Mouse (Mus musculus) embryonic stem cell, embryonic (primary cell): ENCODE data around the gene Mylk.

Source experiments
- CTCF ChIA-PET, 4 experiments: fragments of 300-600 bp in 2 of 4; fragments of 350-600 bp in 2 of 4; sonication (Branson Sonifier 250); formaldehyde crosslinking; loops; one replicate each; lab custom pipeline; 2022; ENCODE audit warnings: inconsistent platforms in 2 of 4; lab: Charles Lee
- POLR2A ChIA-PET, 4 experiments: fragments of 300-600 bp in 2 of 4; fragments of 350-600 bp in 2 of 4; sonication (Branson Sonifier 250); formaldehyde crosslinking; loops; one replicate each; lab custom pipeline; 2022; ENCODE audit warnings: antibody characterized with exemption in 4 of 4, inconsistent platforms in 1 of 4; lab: Charles Lee

Mylk gene

DNA sequence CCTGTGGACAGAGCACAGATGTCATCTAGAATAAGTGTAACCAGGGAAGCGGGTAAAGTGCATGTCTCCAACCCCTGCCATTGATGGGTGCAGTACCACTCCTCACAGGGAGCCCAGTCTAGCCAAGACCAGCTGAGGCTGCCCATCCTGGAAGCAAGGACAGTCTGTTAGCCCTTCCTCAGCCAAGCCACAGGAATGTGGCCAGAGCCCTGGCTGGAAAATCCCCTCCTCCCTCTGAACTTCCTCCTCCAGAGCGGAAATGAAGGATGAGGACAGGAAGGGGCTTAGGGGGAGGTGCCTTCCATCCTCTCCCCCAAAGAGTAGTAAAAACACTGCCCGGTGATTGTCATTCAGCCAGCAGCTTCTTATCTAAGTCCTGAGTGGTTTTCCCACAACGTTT, 192.6 kb downstream of the Mylk start:
- POLR2A ChIA-PET = interaction anchor here in 1 of 4 experiments (0.5 to 1.4 kb wide), 2 partner anchors 11 to 425 kb away, joined by 3 read pairs; no protein-coding TSS in a partner anchor
- CTCF ChIA-PET = interaction anchor here in 2 of 4 experiments (0.7 to 3.9 kb wide), 2 partner anchors 9 to 39 kb away, joined by 3 to 14 read pairs; no protein-coding TSS in a partner anchor

DNA sequence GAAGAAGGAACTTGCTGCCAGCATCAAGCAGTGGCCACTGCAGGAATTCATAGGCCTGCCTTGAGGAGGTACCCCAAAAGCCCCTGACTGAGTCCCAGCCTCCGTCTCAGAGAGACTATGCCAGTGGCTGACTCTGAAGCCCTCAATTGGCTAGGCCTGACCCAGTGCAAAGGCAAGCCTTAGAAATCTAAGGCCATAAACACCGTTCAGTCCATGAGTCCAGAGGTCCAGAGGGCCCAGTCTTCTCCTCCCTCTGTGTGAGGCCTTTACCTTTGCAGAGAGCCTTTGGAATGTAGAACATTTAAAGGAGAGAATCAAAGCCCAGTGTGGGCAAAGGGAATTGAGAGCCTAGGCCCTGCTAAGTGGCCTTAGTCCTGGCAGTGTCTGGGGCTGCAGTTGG, 193.2 kb downstream of the Mylk start:
- CTCF ChIA-PET = interaction anchor here in 2 of 4 experiments (0.5 to 3.9 kb wide), 4 partner anchors 36 to 409 kb away, joined by 3 to 14 read pairs (median 6); no protein-coding TSS in a partner anchor
- POLR2A ChIA-PET = interaction anchor here in 1 of 4 experiments (1.4 kb wide), 1 partner anchor 10 kb away, joined by 3 read pairs; no protein-coding TSS in a partner anchor

DNA sequence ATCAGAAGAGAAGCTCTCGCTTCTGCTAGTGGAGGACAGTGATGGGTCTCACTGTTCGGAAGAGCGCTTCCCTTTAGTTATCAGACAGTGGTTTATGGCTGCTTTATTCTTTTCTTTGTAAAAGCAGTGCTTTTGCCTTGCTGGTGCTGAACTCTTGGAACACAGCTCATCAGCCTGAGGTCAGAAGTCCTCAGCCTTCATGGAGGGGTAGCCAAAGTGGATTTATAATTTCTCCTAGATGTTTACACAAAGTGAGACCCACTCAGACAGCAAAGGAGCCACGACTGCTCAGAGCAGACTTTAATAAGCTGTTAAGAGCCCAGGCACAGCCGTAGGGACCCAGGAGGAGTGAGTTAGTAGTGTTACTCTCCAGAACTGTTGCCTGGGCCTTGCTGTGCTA, 194.9 kb downstream of the Mylk start:
- POLR2A ChIA-PET = interaction anchor here in 1 of 4 experiments (1.0 kb wide), 1 partner anchor 61 kb away, joined by 4 read pairs; no protein-coding TSS in a partner anchor
- CTCF ChIA-PET = interaction anchor here in 2 of 4 experiments (0.6 to 1.5 kb wide), 3 partner anchors 36 to 947 kb away, joined by 3 read pairs; no protein-coding TSS in a partner anchor

DNA sequence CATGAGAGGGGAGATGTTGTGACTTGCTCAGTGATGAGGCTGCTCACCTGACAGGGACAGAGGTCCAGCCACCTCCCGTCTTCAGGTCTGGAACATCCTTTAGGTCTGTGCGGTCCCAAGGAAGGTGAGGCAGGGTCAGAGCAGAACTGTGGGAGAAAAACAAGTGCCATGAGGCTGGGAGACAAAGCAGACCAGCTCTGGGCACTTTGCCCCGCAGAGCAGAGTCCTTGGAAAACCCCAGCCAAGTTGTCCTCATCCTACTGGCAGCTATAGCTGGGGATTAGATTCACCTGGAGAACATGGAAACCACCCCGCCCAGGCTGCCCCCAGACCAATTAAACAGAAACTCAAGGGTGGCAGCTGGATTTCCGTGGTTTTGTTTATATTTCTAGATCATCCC, 195.4 kb downstream of the Mylk start:
- ChIA-PET POLR2A (no interaction called here), CTCF (interaction anchor here in 2 of 4 experiments (0.6 to 1.5 kb wide), 2 partner anchors 35 to 946 kb away, joined by 3 read pairs; no protein-coding TSS in a partner anchor)

DNA sequence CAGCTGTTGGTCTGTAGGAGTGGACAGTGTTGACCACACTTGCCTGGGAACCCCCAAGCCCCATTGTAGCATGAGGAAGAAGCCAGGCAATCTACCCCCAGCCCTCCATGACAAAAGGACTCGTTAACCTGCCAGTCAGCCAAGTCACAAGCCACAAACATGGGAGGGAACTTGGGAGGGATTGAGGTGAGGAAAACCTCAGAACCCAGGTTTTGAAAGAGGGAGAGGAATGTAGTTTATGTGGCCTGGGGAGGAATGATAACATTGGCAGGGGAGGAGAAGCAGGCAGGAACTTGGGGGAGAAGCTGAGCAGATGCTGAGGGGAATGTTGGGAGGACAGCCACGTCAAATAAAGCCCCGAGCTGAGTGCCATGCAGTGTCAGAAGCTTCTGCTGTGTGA, 196.9 kb downstream of the Mylk start:
- ChIA-PET CTCF (interaction anchor here in 2 of 4 experiments (0.6 to 1.0 kb wide), 3 partner anchors 16 to 40 kb away, joined by 3 to 4 read pairs (median 3); no protein-coding TSS in a partner anchor), POLR2A (interaction anchor here in 1 of 4 experiments (0.6 kb wide), 1 partner anchor 26 kb away, joined by 4 read pairs; no protein-coding TSS in a partner anchor)

DNA sequence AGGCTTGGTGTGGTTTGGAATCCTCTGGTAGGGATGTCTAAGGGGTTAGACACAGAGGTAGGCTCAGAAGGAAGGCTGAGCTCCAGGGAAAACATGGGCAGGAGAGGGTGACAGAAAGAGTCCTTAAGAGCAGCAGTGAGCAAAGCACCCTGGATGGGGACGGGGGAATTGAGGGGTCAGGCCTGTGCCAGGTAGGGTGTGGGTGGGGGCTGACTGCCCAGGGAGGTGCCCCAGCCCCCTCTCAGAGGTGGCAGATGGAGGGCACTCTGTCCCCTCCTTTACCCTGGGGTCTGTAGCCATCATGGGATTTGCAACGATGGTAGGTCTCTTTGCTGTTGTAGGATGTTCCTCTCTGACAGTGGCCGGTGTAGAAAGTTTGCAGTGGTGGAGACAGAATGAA, 201.3 kb downstream of the Mylk start:
- ChIA-PET CTCF (no interaction called here), POLR2A (no interaction called here)

DNA sequence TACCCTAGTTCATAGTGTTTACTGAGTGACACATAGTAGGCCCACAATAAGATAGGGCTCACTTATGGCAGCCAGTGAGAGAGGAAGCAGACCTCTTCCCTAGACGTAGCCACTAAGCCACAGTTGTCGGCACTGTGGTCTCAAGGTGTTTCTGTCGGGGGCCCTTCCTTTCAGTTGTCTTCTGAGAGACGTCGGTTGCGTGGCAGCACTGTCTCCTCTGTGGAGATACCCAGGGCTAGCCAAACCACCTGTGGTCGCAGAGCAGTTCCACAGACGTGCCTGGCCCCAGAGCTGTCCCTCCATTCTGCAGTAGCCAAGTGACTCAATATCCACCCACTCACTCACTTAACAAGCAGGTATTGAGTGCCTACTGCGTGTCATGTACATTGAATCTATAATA, 205.9 kb downstream of the Mylk start:
- ChIA-PET POLR2A (interaction anchor here in 1 of 4 experiments (0.7 kb wide), 1 partner anchor 14 kb away, joined by 4 read pairs; no protein-coding TSS in a partner anchor), CTCF (interaction anchor here in 2 of 4 experiments (0.5 to 1.1 kb wide), 3 partner anchors 17 to 31 kb away, joined by 3 read pairs; no protein-coding TSS in a partner anchor)

DNA sequence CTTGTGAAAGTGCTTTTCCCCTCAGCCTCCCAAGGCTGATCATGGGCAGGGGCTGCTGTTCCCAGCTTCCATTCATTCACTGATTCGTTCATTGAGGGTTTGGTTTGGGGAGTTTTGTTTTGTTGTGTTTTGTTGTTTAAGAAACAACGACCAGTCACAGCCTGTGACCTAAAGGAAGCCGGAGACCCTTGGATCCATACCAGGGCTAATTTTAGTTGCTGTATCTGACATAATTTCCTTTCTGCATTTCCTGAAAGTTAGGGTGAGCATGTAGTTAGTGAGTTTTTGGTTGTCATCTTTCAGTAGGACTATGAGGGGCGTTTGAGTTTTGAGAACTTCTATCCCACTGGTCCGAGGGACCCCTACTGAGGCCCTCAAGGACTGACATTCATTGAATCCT, 207.2 kb downstream of the Mylk start:
- CTCF ChIA-PET = interaction anchor here in 1 of 4 experiments (0.6 kb wide), 1 partner anchor 70 kb away, joined by 3 read pairs; no protein-coding TSS in a partner anchor
- POLR2A ChIA-PET = no interaction called here

DNA sequence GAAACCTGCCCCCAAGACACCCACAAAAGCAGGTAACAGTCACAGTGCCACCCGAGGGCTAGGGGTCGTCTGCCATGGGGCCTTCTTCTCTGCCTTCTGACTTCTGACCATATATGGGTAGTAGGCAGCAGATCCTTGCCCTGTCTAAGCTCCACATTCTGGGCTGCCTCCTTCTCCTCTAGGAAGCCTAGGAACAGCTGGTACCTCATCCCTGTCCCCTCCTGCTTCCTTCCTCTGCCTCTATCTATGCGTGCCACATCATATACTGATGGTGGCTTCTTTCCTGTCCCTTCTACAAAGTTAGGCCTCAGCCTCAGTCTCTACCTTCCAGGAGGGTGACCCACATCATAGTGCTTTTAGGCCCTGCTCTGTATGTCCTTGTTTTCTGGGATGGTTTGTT, 207.8 kb downstream of the Mylk start:
- ChIA-PET POLR2A (no interaction called here), CTCF (interaction anchor here in 2 of 4 experiments (0.6 kb wide), 2 partner anchors 69 to 1132 kb away, joined by 3 to 13 read pairs; no protein-coding TSS in a partner anchor)

DNA sequence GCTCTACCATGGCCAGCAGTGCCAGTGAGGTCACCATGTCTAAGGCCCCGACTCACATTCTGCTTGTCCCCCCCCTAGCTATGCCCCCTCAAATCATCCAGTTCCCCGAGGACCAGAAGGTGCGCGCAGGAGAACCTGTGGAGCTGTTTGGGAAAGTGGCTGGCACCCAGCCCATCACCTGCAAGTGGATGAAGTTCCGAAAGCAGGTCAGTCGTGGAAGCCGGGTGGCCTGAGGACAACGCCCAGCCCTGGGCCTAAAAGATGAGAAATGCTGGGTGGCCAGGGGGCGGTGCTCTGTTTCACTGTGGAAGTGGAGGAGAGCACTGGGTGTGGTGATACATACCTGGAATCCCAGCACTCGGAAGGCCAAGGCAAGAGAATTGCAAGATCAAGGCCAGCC, 208.5 kb downstream of the Mylk start:
- ChIA-PET POLR2A (no interaction called here), CTCF (interaction anchor here in 1 of 4 experiments (0.6 kb wide), 1 partner anchor 1133 kb away, joined by 13 read pairs; no protein-coding TSS in a partner anchor)

DNA sequence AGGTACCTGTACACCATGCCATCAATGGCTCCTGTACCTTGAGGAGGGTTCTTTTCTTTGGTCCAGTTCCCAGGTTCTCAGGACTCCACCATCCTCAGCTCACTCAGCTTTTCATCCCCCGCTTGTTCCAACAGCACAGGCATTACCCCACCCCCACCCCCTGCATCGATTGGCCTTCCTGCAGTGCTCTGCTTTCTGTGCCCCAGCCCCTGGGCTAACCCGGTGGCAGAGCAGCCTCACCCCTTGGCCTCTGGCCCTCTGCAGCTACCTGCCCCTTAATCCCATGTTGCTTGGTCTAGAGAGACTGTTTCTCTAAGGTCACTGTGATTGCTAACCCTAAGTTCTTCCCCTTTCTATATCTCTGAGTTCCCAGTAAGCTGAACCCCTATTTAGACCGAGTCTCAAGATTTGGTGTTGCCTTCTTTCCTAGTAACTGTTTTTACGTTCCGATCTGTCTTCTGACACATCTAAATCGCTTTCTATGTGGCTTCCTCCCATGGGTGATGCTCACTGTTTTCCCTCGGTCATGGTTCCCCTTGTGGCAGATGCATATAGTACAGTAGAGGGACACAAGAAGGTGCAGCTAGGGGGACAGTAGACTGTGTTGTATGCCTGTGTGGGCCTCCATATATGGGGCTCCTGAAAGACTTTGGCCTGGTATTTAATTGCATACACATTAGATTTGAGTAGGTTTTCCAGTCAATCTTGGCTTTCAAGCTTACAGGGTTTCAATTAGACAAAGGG, 212.6 kb downstream of the Mylk start:
- ChIA-PET POLR2A (interaction anchor here in 1 of 4 experiments (0.6 to 1.7 kb wide), 2 partner anchors 9 to 594 kb away, joined by 5 to 7 read pairs; no protein-coding TSS in a partner anchor), CTCF (interaction anchor here in 3 of 4 experiments (0.5 to 2.4 kb wide), 10 partner anchors 10 to 288 kb away, joined by 3 to 8 read pairs (median 3); no protein-coding TSS in a partner anchor)

DNA sequence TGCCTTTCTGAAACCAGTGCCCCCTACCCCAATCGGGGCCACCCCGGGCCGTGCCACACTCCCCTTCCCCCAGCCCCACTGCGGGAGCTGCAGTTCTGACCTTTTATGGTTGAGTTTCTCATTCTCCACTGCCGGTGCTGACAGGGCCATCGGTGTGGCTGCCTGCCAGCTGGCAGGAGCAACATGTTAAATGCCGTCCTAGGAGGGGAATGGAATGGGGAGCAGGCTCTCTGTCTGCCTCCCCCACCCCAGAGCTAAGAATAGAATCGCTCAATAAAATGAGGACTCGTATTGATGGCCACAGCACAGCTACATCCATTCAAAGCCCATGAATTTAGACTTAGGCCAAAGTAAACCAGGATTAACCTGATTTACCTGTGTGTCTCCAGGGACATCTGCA, 213.7 kb downstream of the Mylk start:
- CTCF ChIA-PET = interaction anchor here in 3 of 4 experiments (0.6 to 2.1 kb wide), 5 partner anchors 9 to 280 kb away, joined by 3 to 8 read pairs (median 3); no protein-coding TSS in a partner anchor
- POLR2A ChIA-PET = interaction anchor here in 1 of 4 experiments (0.8 kb wide), 1 partner anchor 190 kb away, joined by 5 read pairs; no protein-coding TSS in a partner anchor

DNA sequence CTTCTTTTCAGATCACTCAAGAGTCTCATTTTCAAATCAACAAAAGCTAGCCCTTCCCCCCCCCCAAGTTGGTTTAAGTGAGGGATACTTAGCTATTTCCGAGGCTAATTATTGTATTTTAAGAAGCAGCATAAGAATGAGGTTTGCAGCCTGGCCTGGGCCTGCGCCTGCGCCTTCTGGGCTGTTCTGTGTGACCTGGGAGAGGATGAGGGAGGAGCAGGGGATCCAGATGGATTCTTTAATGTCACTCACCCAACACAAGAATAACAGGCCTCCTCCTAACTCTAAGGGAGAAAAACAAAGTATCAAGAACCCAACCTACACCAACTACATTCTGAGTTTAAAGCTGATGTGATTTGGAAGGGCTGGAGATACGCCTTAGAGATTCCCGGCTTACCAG, 214.3 kb downstream of the Mylk start:
- POLR2A ChIA-PET = interaction anchor here in 2 of 4 experiments (0.6 to 1.3 kb wide), 3 partner anchors 39 to 275 kb away, joined by 3 to 5 read pairs (median 5); no protein-coding TSS in a partner anchor

DNA sequence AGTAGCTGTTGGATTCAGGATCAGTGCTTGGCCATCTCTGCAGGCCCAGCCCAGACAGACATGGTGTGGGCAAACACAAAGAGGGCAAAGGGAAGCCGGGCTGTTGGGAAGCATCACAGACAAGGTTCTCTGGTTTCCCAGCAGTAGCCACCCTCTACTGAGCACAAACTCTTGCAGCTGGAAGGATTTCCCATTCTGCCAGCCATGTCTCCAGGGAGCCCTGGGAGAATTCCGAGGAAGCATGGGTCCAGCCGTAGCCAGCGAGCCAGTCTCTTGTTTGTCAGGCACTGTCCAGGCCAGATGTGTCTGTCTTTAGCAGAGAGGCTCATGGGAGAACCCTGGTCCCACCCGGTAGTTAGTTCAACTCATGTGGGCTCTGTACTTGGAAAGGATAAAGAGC, 215.2 kb downstream of the Mylk start:
- POLR2A ChIA-PET = interaction anchor here in 1 of 4 experiments (1.3 kb wide), 1 partner anchor 40 kb away, joined by 3 read pairs; no protein-coding TSS in a partner anchor
- CTCF ChIA-PET = interaction anchor here in 2 of 4 experiments (1.3 to 1.5 kb wide), 2 partner anchors 8 to 58 kb away, joined by 3 read pairs; no protein-coding TSS in a partner anchor

More for the DNA sequence above, 214.3 kb downstream of the Mylk start:
- CTCF ChIA-PET = interaction anchor here in 2 of 4 experiments (0.6 to 2.1 kb wide), 5 partner anchors 8 to 57 kb away, joined by 3 to 8 read pairs (median 3); no protein-coding TSS in a partner anchor

DNA sequence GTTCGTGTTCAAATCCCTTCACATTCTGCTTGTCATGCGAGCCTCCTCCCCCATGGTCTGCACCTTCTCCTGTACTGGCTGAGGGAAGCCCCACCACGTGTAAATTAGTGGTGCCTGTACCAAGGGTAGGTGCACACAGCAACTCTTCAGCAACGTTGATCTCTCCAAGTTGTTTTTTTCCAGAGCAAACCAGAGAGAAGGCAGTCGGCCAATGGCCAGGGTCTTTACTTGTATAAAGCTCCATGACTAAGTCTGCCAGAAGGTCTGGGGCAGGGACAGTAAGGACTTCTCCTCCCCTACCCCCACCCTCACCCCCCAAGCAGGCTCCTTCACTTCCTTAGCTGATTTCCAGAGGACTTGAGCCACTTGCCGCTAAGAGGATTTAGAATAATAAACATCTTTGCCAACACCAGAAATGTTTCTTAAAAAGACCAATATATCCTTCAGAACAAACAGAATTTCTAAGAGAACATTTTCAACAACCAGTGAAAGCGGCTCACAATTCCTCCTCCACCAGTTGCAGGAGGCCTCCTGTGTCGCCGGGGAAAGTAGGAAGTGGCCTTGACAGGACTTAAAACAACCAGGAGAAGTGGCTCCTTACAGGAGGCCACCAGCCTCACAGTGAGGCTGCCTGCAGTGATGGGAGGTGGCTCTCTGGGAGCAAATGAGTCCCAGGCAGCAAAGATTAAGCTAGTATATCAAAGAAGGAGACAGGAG, 216.0 kb downstream of the Mylk start:
- ChIA-PET CTCF (interaction anchor here in 1 of 4 experiments (1.3 kb wide), 1 partner anchor 59 kb away, joined by 3 read pairs; no protein-coding TSS in a partner anchor), POLR2A (no interaction called here)

DNA sequence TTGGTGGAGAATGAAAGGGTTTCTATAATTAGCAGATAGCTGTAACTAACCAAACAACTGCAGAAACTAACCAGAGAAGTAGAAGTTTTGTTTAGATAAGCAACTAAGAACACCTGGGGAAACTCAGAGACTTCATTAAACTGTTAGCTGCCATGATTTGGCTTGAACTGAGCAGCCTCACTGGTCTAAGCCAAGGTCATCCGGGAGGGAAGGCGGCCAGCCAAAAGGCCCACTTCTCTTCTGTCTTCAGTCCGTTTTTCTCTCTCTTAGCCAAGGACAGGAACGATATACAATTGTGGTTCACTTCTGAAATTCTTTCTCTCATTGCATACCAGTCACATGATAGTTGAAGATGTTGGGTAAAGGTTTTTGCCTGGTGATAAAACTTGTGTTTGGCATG, 217.3 kb downstream of the Mylk start:
- ChIA-PET CTCF (interaction anchor here in 3 of 4 experiments (0.8 to 1.7 kb wide), 4 partner anchors 13 to 60 kb away, joined by 3 to 7 read pairs (median 4); no protein-coding TSS in a partner anchor), POLR2A (no interaction called here)

DNA sequence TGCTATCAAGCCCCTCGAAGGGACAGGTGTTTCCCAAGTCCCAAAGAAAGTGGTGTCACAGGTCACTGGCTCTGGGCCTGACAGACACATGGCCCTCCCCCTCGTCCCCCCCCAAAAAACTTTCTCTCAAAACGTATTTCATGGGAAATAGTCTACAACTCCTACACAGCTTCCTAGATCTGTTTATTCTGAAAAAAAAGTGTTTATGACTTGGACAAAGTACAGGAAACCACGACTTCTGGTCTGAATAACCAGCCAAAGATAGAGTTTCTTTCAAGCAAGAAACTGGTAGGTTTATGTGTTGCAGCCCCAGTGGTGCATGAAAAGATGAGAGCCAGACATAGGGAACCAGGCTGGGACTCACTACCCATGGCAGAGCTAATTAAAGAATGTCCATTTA, 218.0 kb downstream of the Mylk start:
- POLR2A ChIA-PET = no interaction called here
- CTCF ChIA-PET = interaction anchor here in 3 of 4 experiments (0.8 to 1.7 kb wide), 4 partner anchors 12 to 61 kb away, joined by 3 to 7 read pairs (median 4); no protein-coding TSS in a partner anchor
